Mouse (Mus musculus) lung, adult 2 months (tissue): ENCODE data around the gene Tecr.

Experiments used
- CTCF ChIP-seq: fragments of 200-500 bp; IDR thresholded peaks from 2 replicates; pipeline ENCODE4 v1.5.1; 2011; ENCODE audit warnings: mild to moderate bottlenecking, low read length, control low read depth; ENCODE audit not compliant: insufficient read depth
- POLR2A ChIP-seq: fragments of 200-500 bp; IDR thresholded peaks from 2 replicates; pipeline ENCODE4 v1.6.1; 2011; ENCODE audit warnings: low read depth, mild to moderate bottlenecking, control low read depth, low read length, borderline replicate concordance; ENCODE audit errors: extremely low read depth

DNA sequence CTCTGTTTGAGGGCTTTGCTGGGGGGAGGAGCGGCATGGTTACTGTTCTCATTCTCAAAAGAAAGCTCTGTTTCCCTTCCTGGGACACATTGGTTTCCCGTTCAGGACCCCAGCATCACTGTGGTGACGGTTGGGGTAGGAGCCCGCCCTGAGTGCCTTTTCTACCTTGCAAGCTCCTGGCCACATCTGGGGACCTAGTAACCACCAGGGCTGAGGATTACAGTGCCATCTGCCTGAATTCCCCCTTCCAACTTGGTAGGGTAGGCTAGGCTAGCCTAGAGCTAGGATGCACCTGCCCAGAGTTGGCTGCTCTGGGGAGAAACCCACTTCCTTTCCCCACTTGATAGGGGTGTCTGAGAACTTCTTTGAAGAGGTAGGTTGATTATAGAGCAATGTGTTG, 4.2 kb upstream of the Tecr start:
- TF ChIP-seq CTCF (no peak), POLR2A (no peak)
